Mouse (Mus musculus) brain, embryonic 14.5 days (tissue): ENCODE measurements around the gene Il3.

Experiments used
- CTCF ChIP-seq: fragments of 200-500 bp; IDR thresholded peaks from 2 replicates; pipeline ENCODE4 v1.5.1; 2012; ENCODE audit warnings: inconsistent platforms, mild to moderate bottlenecking, moderate library complexity, borderline replicate concordance; ENCODE audit not compliant: insufficient read depth, insufficient read length; ENCODE audit errors: extremely low read depth
- POLR2A ChIP-seq: fragments of 200-500 bp; IDR thresholded peaks from 2 replicates; pipeline ENCODE4 v1.6.1; 2012; ENCODE audit warnings: mild to moderate bottlenecking, inconsistent platforms, borderline replicate concordance; ENCODE audit not compliant: poor library complexity, insufficient read depth, insufficient read length, severe bottlenecking; ENCODE audit errors: extremely low read depth

- TF ChIP-seq POLR2A: no peak
- no peak for TF ChIP-seq CTCF
Observed at GRCm38 (mm10) chr11:54267177-54267576, at the start of gene Il3.
